Mouse (Mus musculus) urinary bladder, postnatal 4 days (tissue): ENCODE data around the gene Dnajc19.

Experiments
- DNase-seq, 2 experiments: peaks; one replicate each; pipeline ENCODE4 v3.0.0; 2021 to 2022; ENCODE audit warnings: low spot score in 2 of 2

The Dnajc19 gene

DNA sequence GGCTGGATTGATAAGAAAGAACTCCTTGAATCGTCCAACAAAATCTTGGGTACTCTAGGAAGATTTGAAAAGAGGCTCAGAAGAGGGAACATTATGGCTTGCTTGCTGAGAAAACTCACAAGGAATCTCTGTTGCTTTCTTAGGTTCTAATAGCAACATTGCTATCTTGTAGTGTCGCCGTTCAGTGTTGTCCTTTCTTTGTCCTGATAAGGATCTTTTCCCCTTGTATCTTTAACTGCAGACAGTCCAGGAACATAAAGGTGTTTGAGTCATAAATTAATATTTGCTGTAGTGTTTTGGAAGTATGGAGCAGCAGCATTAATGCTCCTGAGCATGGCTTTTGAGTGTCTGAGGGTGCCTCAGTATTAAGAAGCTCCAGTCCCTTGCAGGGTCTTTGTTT lies 50.5 kb downstream of the Dnajc19 start:
- no peak for DNase-seq

DNA sequence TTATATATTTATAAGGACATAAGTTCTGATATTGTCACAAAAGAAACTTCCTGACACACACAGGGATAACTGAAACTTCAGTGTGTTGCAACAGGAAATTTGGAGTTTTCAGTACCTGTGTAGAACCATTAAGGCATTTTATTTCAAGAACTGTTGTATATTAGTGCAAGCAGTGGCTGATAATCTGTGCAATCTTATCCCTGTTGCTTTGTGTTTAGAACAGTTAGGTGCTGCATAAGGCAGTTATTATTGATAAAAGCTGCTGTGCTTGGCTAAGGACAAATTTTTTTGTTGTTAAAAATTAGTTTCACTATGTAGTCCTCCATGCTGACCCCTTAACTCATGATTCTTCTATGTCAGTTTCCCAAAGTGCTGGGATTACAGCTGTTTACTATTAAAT lies 52.2 kb downstream of the Dnajc19 start:
- DNase-seq: no peak

DNA sequence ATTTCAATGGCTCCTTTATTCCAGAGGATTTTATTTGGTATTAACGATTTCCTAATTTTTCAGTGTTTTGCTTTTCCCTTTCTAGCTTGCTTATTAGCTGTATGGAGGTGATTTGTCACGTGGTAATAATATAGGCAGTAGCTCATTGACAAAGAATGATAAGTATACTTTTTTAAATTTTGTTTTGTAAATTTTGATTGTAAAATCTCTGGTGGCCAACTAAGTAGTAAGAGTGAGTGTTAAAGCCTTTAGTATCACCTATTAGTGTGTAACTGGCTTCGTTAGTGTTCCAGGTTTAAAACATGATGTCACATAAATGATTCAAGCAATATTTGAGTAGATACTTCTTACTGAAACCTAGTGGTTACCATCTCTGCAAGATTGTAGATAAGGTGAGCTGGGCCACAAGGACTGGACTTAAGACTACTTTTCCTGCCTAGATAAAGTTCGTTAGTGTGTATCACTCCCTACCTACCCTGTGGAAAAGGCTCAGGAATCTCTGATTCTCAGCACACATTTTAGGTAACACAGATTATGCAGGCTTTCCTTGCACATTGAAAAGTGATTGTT lies 59.8 kb downstream of the Dnajc19 start:
- DNase-seq: no peak

DNA sequence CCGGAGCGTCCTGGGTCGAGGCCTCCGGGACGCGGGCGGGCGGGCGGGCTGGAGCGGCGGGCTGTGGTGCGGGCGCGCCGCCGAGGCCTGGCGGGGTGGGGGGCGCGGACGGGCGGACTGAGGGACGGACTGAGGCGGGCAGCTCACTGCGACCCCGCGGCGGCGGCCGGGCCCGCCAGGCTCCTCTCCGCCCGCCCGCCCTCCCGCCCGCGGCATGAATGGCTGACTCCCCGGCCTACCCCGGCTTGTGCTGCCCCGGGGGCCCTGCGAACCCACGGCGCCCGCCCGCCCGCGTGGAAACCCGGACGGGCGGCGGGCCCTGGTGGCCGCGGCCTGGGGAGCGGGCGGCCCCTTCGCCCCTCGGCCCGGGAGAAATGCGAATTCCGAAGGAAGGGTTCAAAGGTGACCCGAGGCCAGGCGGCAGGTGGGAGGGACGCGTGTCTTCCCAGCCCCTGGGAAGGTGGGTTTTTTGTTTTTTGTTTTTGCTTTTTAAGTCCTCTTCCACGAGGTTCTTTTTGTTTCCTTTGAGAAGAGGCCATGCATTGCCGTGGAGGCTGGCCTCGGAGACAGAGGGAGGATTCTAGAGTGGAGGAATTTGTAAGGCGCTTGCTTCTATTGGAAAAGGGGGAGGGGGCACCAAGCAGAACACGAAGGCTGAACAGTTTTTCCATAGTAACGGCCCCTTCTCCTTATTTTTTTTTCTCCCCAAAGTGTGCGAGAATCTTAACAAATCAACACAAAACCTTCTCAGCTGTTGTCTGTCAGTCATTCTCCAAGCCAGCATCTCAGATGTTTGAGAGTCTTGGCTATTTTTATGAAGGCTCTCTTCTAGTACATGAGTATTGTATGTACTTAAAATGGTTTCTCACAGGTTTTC lies 60.5 kb downstream of the Dnajc19 start:
- DNase-seq: no peak

DNA sequence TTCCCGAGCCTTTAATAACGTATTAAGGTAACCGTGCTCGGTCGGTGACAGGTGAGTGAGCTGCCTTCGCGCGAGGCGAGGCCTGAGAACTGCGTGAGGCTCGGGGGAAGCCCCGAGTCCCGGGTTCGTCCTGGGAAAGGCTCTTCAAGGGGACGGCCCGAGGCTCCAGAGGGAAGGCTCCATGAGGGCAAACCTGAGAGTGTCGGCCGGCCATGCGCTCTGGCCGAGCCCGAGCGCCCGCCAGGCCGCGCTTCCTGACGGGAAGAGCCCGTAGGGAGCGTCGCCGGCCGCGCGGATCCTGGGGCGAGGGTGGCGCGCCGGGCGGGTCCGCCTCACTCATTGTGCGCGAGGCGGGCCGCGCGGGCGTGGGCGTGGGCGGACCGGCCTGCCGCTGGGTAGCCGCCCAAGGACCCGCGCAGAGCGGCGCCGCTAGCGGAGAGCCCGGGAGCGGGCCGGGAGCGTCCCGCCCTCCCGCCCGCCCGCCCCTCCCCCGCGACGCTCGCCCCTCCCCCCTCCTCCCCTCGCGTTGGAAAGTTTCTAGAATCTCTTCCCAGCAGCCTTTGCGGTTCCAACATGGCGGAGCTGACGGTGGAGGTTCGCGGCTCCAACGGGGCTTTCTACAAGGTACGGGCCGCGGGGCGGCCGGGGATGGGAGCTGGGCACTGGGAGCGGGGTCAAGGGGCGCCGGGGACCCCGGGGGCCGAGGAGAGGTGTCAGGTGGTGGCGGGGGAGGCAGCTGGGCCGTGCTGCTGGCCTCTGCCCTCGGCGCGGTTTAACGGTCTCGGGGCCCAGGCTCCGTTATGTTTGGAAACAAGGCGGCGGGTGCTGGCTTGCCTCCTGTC lies 61.4 kb downstream of the Dnajc19 start, which contains the start of gene Fxr1:
Fxr1 (plus strand) TSS at position 404 of the 842 bp plus-strand sequence.
- DNase-seq: peak; percentile 81 to 85

DNA sequence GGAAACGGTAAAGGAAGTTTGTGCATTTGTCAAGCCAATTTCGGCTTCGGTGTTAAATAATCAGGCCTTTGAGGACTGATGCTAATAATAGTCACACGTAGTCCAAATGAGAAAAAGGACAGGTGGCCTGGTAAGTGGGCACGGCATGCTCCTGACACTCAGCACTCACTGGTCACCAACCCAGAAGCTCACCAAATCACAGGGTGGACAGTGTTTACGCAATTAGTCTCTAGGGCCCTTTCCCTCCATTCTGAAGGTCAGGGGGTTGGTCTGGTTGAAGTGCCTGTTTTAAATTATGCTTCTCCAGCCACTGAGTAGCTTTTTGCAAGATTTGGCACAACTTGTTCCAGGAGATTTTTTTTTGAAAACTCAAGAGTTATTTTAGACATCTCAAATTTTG lies 72.9 kb downstream of the Dnajc19 start:
- no peak for DNase-seq

DNA sequence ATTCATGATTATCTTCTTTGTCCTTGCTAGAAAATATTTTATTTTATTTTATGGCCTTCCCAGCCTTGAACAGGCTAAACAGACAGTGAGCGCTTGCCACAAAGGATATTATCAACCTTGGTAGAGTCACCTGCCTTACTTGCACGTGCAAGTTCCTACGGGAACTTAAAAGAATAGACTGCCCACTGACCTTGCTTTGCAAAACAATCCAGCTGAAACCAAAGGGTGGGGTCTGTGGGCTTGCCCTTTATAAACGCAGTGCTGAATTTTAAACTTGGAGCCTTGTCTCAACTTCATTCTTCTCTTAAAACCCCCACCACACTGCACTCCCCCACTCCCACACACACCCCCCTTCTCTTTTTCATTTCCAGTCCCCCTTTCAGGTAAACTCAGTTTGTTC lies 73.5 kb downstream of the Dnajc19 start:
- DNase-seq: no peak

DNA sequence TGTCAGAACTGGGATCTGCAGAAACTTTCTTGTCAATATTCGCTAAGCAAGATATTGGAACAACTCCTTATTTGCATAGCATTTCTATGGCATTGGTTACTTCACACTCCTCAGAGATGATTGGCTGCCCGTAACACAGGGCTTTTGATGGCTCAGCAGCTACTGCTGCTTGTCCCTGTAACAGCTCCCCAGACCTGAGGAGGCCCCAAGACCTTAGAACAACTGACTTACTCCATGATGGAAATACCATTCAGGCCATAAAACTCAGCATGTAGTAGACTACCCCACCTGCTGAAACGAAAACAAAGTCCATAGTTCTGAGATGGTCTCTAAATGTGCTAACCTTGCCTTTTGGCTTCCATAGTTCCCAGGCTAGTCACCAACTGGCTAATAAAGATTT lies 74.3 kb downstream of the Dnajc19 start:
- no peak for DNase-seq

DNA sequence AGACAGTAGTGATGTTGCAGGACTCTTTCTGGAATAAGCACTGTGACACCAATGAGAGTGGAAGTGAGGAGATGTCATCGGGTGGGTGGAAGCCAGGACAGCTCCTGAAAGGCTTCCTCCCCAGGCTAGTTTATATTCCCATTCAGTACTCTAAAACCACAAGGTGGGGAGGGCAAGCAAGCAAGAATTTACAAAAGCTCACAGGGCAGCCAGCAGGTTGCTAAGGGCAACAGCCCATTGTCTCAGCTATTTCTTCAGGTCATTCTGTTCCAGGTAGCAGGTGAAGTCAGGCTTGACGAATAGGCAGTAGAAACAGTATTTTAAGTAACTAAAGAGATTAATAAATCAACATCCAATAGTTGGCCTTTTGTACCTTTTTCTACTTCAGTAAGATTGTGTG lies 74.8 kb downstream of the Dnajc19 start:
- DNase-seq: no peak
